Mouse (Mus musculus) adrenal gland, postnatal 4 days (tissue): Measurements from ENCODE around the gene Gpr108. TPM values are rescaled to one million over a fixed set of nuclear protein-coding genes. Genes with fewer than 3 reads are reported as not detected.
A peak's percentile ranks its signal among the peaks of the same experiment; 100 is the strongest.

ENCODE experiments used
- DNase-seq, 2 experiments: peaks; one replicate each; pipeline ENCODE4 v3.0.0; 2021 to 2022; ENCODE audit warnings: low spot score in 2 of 2, mixed read lengths in 2 of 2
- total RNA-seq, 2 experiments: library from RNA; stranded (reverse); gene quantifications; 2 replicates each; pipeline ENCODE4 v1.2.3; 2021

Gpr108 gene
- total RNA-seq, 2 experiments from 2014 or later = 50.3 to 52.5 TPM

GRCm38 (mm10) chr17:57247393-57248200 is 649 bp downstream of the Gpr108 start:
- peak; percentile 62 to 82 for DNase-seq

- no peak for DNase-seq
Measured at GRCm38 (mm10) chr17:57246663-57247392, 1.4 kb downstream of the Gpr108 start.

GRCm38 (mm10) chr17:57245311-57245929 is 2.8 kb downstream of the Gpr108 start:
- DNase-seq = no peak

GRCm38 (mm10) chr17:57243650-57244370 is 4.4 kb downstream of the Gpr108 start:
- DNase-seq = no peak

GRCm38 (mm10) chr17:57237181-57237580 is 11.1 kb downstream of the Gpr108 start:
- no peak for DNase-seq

- no peak for DNase-seq
Measured at GRCm38 (mm10) chr17:57235803-57236202, 12.4 kb downstream of the Gpr108 start.

- no peak for DNase-seq
Measured at GRCm38 (mm10) chr17:57234254-57234928, 13.9 kb downstream of the Gpr108 start.

- DNase-seq = no peak
Measured at GRCm38 (mm10) chr17:57233038-57233437, 15.2 kb downstream of the Gpr108 start.

- no peak for DNase-seq
Measured at GRCm38 (mm10) chr17:57232200-57232599, 16.0 kb downstream of the Gpr108 start.

- DNase-seq = no peak
Measured at GRCm38 (mm10) chr17:57231321-57231771, 16.9 kb downstream of the Gpr108 start.

GRCm38 (mm10) chr17:57230728-57231125 is 17.5 kb downstream of the Gpr108 start:
- DNase-seq = no peak

- DNase-seq = no peak
Measured at GRCm38 (mm10) chr17:57229851-57230727, 18.2 kb downstream of the Gpr108 start.

GRCm38 (mm10) chr17:57228873-57229272 is 19.4 kb downstream of the Gpr108 start:
- DNase-seq = no peak

GRCm38 (mm10) chr17:57228014-57228413 is 20.2 kb downstream of the Gpr108 start, which contains the start of gene C3:
C3 (minus strand) TSS chr17:57228136.
- DNase-seq = no peak

- no peak for DNase-seq
Measured at GRCm38 (mm10) chr17:57227468-57227867, 20.8 kb downstream of the Gpr108 start.

- no peak for DNase-seq
Measured at GRCm38 (mm10) chr17:57223313-57223712, 24.9 kb downstream of the Gpr108 start.

- no peak for DNase-seq
Measured at GRCm38 (mm10) chr17:57221911-57222310, 26.3 kb downstream of the Gpr108 start.

- no peak for DNase-seq
Measured at GRCm38 (mm10) chr17:57219884-57220207, 28.4 kb downstream of the Gpr108 start.

GRCm38 (mm10) chr17:57219167-57219883 is 28.9 kb downstream of the Gpr108 start:
- peak; percentile 54 to 58 for DNase-seq
